Mouse (Mus musculus) bone marrow macrophage, adult 2 months (primary cell): ENCODE data around the gene Bicral. TPM values are rescaled to one million over a fixed set of nuclear protein-coding genes. Genes with fewer than 3 reads are reported as not detected.

Source experiments
- H3K27ac ChIP-seq: 2 replicates; pipeline ENCODE4 v1.5.1; 2012; ENCODE audit warnings: low read depth, low read length; ENCODE audit not compliant: insufficient read depth
- H3K4me1 ChIP-seq: 2 replicates; pipeline ENCODE4 v1.6.1; 2012; ENCODE audit warnings: low read length; ENCODE audit not compliant: control insufficient read depth, insufficient read depth
- H3K4me3 ChIP-seq: 2 replicates; pipeline ENCODE4 v1.5.1; 2012; ENCODE audit warnings: mild to moderate bottlenecking, low read length, moderate library complexity; ENCODE audit not compliant: insufficient read depth
- CTCF ChIP-seq: IDR thresholded peaks from 2 replicates; pipeline ENCODE4 v1.5.1; 2012; ENCODE audit warnings: low read depth, mild to moderate bottlenecking, low read length, moderate library complexity
- POLR2A ChIP-seq: IDR thresholded peaks from 2 replicates; pipeline ENCODE4 v1.6.1; 2012; ENCODE audit warnings: mild to moderate bottlenecking, low read depth, low read length, borderline replicate concordance
- polyA plus RNA-seq: library from polyadenylated mRNA; stranded (reverse); fragments of >200 nt; gene quantifications from 2 replicates; pipeline ENCODE4 v1.2.4, GENCODE M21; 2012; ENCODE audit not compliant: missing spikeins, insufficient read depth, insufficient read length

Bicral gene
- 11.3 and 11.8 TPM in 2 replicates for polyA plus RNA-seq

GRCm38 (mm10) chr17:46857903-46858748 is at the start of gene Bicral:
Gene Bicral (minus strand): TSS chr17:46858482.
- Histone ChIP-seq H3K27ac (peak within 1 kb of the TSS; percentile 99), H3K4me3 (peak within 1 kb of the TSS; percentile 94), H3K4me1 (peaks cover 18% of the 10 kb centered on the region)
- TF ChIP-seq CTCF: no peak
- no peak for TF ChIP-seq POLR2A

- TF ChIP-seq POLR2A (no peak), CTCF (peak; percentile 70)
- H3K4me1 ChIP-seq: 0 out of 2 replicates have a peak, but pooled peaks cover 2% of the 10 kb centered on the region
- H3K4me3 ChIP-seq: no peak overlapping the region
- no peak overlapping the region for H3K27ac ChIP-seq
These were observed 45.7 kb upstream of the Bicral start for GRCm38 (mm10) chr17:46903876-46904490.

DNA sequence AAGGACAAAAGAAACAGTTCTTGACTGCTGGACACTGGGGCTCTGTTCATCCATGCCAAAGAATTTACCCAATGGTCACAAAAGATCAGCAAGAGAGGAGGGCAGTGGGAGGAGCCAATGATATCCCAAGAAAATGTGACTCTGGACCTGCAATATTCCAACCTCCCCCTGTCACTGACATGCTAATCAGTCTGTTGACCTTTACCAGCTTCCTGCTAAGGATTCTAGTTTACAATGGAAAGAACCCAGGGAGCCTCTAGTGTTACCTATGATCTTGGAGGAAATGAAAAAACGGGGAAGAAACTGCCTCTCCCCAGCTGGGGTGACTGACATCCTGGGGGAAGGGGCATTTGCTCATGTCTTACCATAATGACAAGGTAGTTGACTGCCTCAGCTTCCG is 42.7 kb upstream of the Bicral start:
- no peak overlapping the region for H3K27ac ChIP-seq
- 0 out of 2 replicates have a peak, but pooled peaks cover 2% of the 10 kb centered on the region for H3K4me1 ChIP-seq
- no peak overlapping the region for H3K4me3 ChIP-seq
- no peak for TF ChIP-seq CTCF
- no peak for TF ChIP-seq POLR2A

DNA sequence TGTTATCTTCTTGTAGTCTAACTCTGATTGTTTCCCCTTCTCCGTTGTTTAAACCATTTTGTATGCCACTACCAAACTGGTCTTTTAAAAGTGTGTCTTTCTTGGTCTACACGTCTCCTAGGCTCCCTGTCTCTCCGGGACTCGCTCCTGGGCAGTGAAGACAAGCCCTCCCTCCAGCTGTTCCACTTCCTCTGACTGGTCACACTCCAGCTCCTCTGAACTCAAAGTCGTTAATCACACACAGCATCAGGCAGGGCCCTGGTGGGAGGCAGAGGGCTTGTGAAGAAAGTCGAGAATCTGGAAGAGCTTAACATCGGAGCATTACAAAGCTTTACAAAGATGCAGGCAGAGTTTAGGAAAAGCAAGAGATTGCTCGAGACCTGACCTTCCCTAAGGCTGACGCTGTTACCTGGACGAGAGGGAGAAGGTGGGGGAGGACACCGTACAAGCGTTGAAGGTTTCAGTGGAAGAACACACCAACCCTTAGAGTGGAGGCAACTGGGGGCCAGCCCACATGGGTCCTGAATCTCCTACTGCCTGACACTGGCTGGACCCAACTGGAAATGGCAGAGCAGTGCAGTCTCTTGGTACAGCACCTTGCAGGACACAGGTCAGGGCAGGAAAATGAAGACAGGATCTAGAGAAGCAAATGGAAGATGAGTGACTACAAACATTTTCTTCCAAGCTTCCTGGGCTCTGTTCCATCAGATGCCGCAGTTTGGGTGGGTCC is 39.1 kb upstream of the Bicral start:
- TF ChIP-seq CTCF (no peak), POLR2A (no peak)
- Histone ChIP-seq H3K4me1 (peaks cover 4% of the 10 kb centered on the region), H3K4me3 (no peak overlapping the region), H3K27ac (no peak overlapping the region)

GRCm38 (mm10) chr17:46895426-46895825 is 37.1 kb upstream of the Bicral start:
- no peak overlapping the region for H3K4me3 ChIP-seq
- no peak overlapping the region for H3K27ac ChIP-seq
- TF ChIP-seq CTCF (no peak), POLR2A (no peak)
- peaks cover 12% of the 10 kb centered on the region for H3K4me1 ChIP-seq

DNA sequence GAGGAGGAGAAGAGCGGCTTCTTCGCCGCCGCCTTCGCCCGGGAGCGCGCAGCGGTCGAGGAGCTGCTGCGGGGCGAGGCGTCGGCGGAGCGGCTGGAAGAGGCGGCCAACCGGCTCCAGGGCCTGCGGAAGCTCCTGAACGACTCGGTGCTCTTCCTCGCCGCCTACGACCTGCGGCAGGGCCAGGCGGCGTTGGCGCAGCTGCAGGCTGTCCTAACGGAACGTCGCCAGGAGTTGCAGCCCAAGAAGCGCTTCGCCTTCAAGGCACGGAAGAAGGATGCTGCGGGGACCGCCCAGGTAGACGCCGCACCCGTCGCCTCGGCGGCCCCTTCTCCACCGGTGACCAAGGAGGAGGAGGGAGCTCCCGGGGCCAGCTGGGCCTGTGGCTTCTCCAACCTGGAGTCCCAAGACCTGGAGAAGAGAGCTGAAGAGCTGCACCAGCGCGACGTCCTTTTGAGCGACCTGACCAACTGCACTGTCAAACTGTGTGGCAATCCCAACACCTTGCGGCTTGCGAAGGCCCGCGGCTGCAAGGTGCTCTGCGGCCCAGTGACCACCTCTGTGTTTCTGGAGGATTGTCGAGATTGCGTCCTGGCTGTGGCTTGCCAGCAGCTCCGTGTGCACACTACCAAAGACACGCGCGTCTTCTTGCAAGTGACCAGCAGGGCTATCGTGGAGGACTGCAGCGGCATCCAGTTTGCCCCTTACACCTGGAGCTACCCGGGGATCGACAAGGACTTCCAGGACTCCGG is 32.7 kb upstream of the Bicral start:
- Histone ChIP-seq H3K4me1 (peaks cover 14% of the 10 kb centered on the region), H3K27ac (peak overlapping the region; percentile 79), H3K4me3 (peak overlapping the region; percentile 94)
- TF ChIP-seq POLR2A: no peak
- TF ChIP-seq CTCF: no peak

- H3K27ac ChIP-seq: peak within 1 kb of the TSS; percentile 84
- TF ChIP-seq POLR2A: peak; percentile 22; the same call in 1 of the 2 replicates
- TF ChIP-seq CTCF: no peak
- H3K4me1 ChIP-seq: peaks cover 14% of the 10 kb centered on the region
- H3K4me3 ChIP-seq: peak within 1 kb of the TSS; percentile 94
These were observed 32.0 kb upstream of the Bicral start, which contains the start of gene Tbcc for GRCm38 (mm10) chr17:46890116-46890815. Gene Tbcc (plus strand): TSS chr17:46890684.

- TF ChIP-seq CTCF: no peak
- no peak; the same call in 1 of the 2 replicates for TF ChIP-seq POLR2A
- H3K4me1 ChIP-seq: peaks cover 14% of the 10 kb centered on the region
- peak overlapping the region; percentile 78 for H3K4me3 ChIP-seq
- H3K27ac ChIP-seq: peak overlapping the region; percentile 84
These were observed 31.3 kb upstream of the Bicral start for GRCm38 (mm10) chr17:46889450-46890084.
